Mouse (Mus musculus): ENCODE measurements at regions not wholly inside any gene's neighbourhood (a gene's known extent, or its start where the extent isn't known, plus 50 kb on each side); places are given as distances from the start of the nearest gene placed in this dataset.

DNA sequence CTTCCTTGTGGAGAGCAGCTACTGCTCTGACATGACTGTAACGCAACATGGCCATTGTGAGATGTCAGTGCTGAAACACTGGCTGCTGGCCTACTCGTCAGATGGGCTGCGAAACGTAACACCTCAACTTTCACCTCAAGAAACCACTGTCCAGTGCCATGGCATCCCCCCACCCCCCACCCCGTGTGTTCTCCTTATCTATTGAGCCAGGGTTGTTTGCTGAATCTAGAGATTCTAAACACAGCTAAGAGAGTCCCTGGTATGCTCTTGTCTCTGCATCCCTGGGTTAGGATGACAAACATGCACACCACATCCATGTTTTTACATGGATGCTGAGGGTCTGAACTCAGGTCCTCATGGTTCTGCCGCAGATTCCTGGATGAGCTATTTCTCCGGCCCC, 134.1 kb upstream of the Slc7a14 start:
- 88% methylated on average over 7 of the region's 7 CpGs for WGBS
- Histone ChIP-seq H3K4me3 (no peak overlapping the region), H3K9me3 (0 out of 2 replicates have a peak, but pooled peaks cover 2% of the 10 kb centered on the region), H3K27me3 (replicated peaks; ENCODE audit: low read depth, poor library complexity, severe bottlenecking) (no peaks in the 10 kb centered on the region), H3K36me3 (replicated peaks) (no peaks in the 10 kb centered on the region), H3K27ac (replicated peaks) (no peak overlapping the region), H3K4me1 (no peaks in the 10 kb centered on the region)
- DNase-seq (ENCODE audit: low spot score) = no peak

GRCm38 (mm10) chr3:31443894-31444293, 133.7 kb upstream of the Slc7a14 start:
- H3K4me1 ChIP-seq = no peaks in the 10 kb centered on the region
- 0 out of 2 replicates have a peak, but pooled peaks cover 2% of the 10 kb centered on the region for H3K9me3 ChIP-seq
- H3K36me3 ChIP-seq (replicated peaks) = no peaks in the 10 kb centered on the region
- H3K27me3 ChIP-seq (replicated peaks; ENCODE audit: low read depth, poor library complexity, severe bottlenecking) = no peaks in the 10 kb centered on the region
- 84% methylated on average over 5 of the region's 5 CpGs for WGBS
- H3K4me3 ChIP-seq = no peak overlapping the region
- H3K27ac ChIP-seq (replicated peaks) = no peak overlapping the region
- DNase-seq (ENCODE audit: low spot score) = no peak

GRCm38 (mm10) chr3:31440282-31440681, 130.1 kb upstream of the Slc7a14 start:
- DNase-seq (ENCODE audit: low spot score) = no peak
- no peaks in the 10 kb centered on the region for H3K4me1 ChIP-seq
- WGBS = 83% methylated on average over 2 of the region's 2 CpGs

GRCm38 (mm10) chr3:31437970-31438369, 127.8 kb upstream of the Slc7a14 start:
- Histone ChIP-seq H3K4me3 (no peak overlapping the region), H3K27me3 (replicated peaks; ENCODE audit: low read depth, poor library complexity, severe bottlenecking) (no peaks in the 10 kb centered on the region), H3K27ac (replicated peaks) (no peak overlapping the region), H3K9me3 (no peaks in the 10 kb centered on the region), H3K36me3 (replicated peaks) (no peaks in the 10 kb centered on the region), H3K4me1 (no peaks in the 10 kb centered on the region)
- no peak for DNase-seq (ENCODE audit: low spot score)
- 91% methylated on average over 3 of the region's 3 CpGs for WGBS

More at GRCm38 (mm10) chr3:31440282-31440681, 130.1 kb upstream of the Slc7a14 start:
- Histone ChIP-seq H3K9me3 (no peaks in the 10 kb centered on the region), H3K27ac (replicated peaks) (no peak overlapping the region), H3K4me3 (no peak overlapping the region), H3K36me3 (replicated peaks) (no peaks in the 10 kb centered on the region), H3K27me3 (replicated peaks; ENCODE audit: low read depth, poor library complexity, severe bottlenecking) (no peaks in the 10 kb centered on the region)

GRCm38 (mm10) chr3:31435204-31435963, 125.2 kb upstream of the Slc7a14 start:
- WGBS = 72% methylated on average over 3 of the region's 3 CpGs
- H3K27ac ChIP-seq (replicated peaks) = no peak overlapping the region; the same call in 1 of the 2 replicates
- no peak for DNase-seq (ENCODE audit: low spot score)

GRCm38 (mm10) chr3:31433201-31433600, 123.0 kb upstream of the Slc7a14 start:
- no peaks in the 10 kb centered on the region for H3K27me3 ChIP-seq (replicated peaks; ENCODE audit: low read depth, poor library complexity, severe bottlenecking)
- WGBS = 86% methylated on average over 9 of the region's 9 CpGs
- H3K27ac ChIP-seq (replicated peaks) = no peak overlapping the region
- no peaks in the 10 kb centered on the region for H3K36me3 ChIP-seq (replicated peaks)
- H3K4me1 ChIP-seq = no peaks in the 10 kb centered on the region
- no peak overlapping the region for H3K4me3 ChIP-seq
- no peak for DNase-seq (ENCODE audit: low spot score)
- H3K9me3 ChIP-seq = no peaks in the 10 kb centered on the region

More at GRCm38 (mm10) chr3:31435204-31435963, 125.2 kb upstream of the Slc7a14 start:
- Histone ChIP-seq H3K9me3 (no peaks in the 10 kb centered on the region), H3K4me1 (no peaks in the 10 kb centered on the region), H3K27me3 (replicated peaks; ENCODE audit: low read depth, poor library complexity, severe bottlenecking) (no peaks in the 10 kb centered on the region), H3K4me3 (no peak overlapping the region), H3K36me3 (replicated peaks) (no peaks in the 10 kb centered on the region)

DNA sequence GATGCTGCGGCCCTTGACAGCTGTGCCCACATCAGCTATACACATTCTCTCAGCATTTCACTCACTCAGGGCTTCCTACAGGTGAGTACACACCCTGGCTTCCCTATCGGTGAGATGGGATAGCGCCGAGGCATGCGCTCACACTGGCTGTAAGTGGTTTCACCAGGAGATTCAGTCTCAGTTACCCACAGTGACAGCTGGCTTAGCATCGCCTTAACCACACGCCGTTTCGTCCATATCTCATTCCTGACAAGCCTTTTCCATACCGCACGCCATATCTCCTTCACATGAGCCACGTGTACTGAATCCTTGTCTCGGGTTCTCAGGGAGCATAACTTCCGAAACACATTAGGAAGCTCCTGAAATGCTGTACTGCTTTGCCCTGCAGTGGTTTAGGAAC, 113.3 kb upstream of the Slc7a14 start:
- 94% methylated on average over 14 of the region's 14 CpGs for WGBS
- H3K27ac ChIP-seq (replicated peaks) = no peak overlapping the region
- H3K9me3 ChIP-seq = no peaks in the 10 kb centered on the region
- DNase-seq (ENCODE audit: low spot score) = no peak
- H3K4me3 ChIP-seq = no peak overlapping the region
- H3K4me1 ChIP-seq = no peaks in the 10 kb centered on the region
- no peaks in the 10 kb centered on the region for H3K36me3 ChIP-seq (replicated peaks)
- H3K27me3 ChIP-seq (replicated peaks; ENCODE audit: low read depth, poor library complexity, severe bottlenecking) = no peaks in the 10 kb centered on the region

GRCm38 (mm10) chr3:31408802-31409201, 98.6 kb upstream of the Slc7a14 start:
- Histone ChIP-seq H3K27me3 (replicated peaks; ENCODE audit: low read depth, poor library complexity, severe bottlenecking) (no peaks in the 10 kb centered on the region), H3K27ac (replicated peaks) (no peak overlapping the region), H3K36me3 (replicated peaks) (no peaks in the 10 kb centered on the region), H3K4me1 (no peaks in the 10 kb centered on the region), H3K4me3 (no peak overlapping the region), H3K9me3 (no peaks in the 10 kb centered on the region)
- no peak for DNase-seq (ENCODE audit: low spot score)
- 84% methylated on average over 4 of the region's 4 CpGs for WGBS

GRCm38 (mm10) chr3:31405880-31406279, 95.7 kb upstream of the Slc7a14 start:
- DNase-seq (ENCODE audit: low spot score) = no peak
- 24% methylated on average over 1 of the region's 1 CpGs for WGBS
- Histone ChIP-seq H3K4me1 (no peaks in the 10 kb centered on the region), H3K36me3 (replicated peaks) (no peaks in the 10 kb centered on the region), H3K27me3 (replicated peaks; ENCODE audit: low read depth, poor library complexity, severe bottlenecking) (no peaks in the 10 kb centered on the region), H3K9me3 (no peaks in the 10 kb centered on the region), H3K27ac (replicated peaks) (no peak overlapping the region), H3K4me3 (no peak overlapping the region)

GRCm38 (mm10) chr3:31399136-31399535, 89.0 kb upstream of the Slc7a14 start:
- no peak overlapping the region for H3K4me3 ChIP-seq
- DNase-seq (ENCODE audit: low spot score) = no peak
- no peak overlapping the region for H3K27ac ChIP-seq (replicated peaks)
- peaks cover 5% of the 10 kb centered on the region for H3K9me3 ChIP-seq
- no peaks in the 10 kb centered on the region for H3K36me3 ChIP-seq (replicated peaks)
- H3K4me1 ChIP-seq = no peaks in the 10 kb centered on the region; the same call in 1 of the 2 replicates
- WGBS = 82% methylated on average over 2 of the region's 2 CpGs
- no peaks in the 10 kb centered on the region for H3K27me3 ChIP-seq (replicated peaks; ENCODE audit: low read depth, poor library complexity, severe bottlenecking)

- Histone ChIP-seq H3K4me3 (no peak overlapping the region), H3K27ac (replicated peaks) (no peak overlapping the region), H3K4me1 (no peaks in the 10 kb centered on the region; the same call in 1 of the 2 replicates), H3K9me3 (no peaks in the 10 kb centered on the region), H3K36me3 (replicated peaks) (no peaks in the 10 kb centered on the region), H3K27me3 (replicated peaks; ENCODE audit: low read depth, poor library complexity, severe bottlenecking) (no peaks in the 10 kb centered on the region)
- DNase-seq (ENCODE audit: low spot score) = no peak
- WGBS = 91% methylated on average over 4 of the region's 4 CpGs
Observed at GRCm38 (mm10) chr3:31394533-31394932, 84.4 kb upstream of the Slc7a14 start.

- 79% methylated on average over 2 of the region's 2 CpGs for WGBS
- no peaks in the 10 kb centered on the region for H3K27me3 ChIP-seq (replicated peaks; ENCODE audit: low read depth, poor library complexity, severe bottlenecking)
Observed at GRCm38 (mm10) chr3:31389955-31390354, 79.8 kb upstream of the Slc7a14 start.

GRCm38 (mm10) chr3:31375678-31376077, 65.5 kb upstream of the Slc7a14 start:
- Histone ChIP-seq H3K36me3 (replicated peaks) (no peaks in the 10 kb centered on the region), H3K27ac (replicated peaks) (no peak overlapping the region), H3K27me3 (replicated peaks; ENCODE audit: low read depth, poor library complexity, severe bottlenecking) (no peaks in the 10 kb centered on the region), H3K4me3 (no peak overlapping the region), H3K9me3 (no peaks in the 10 kb centered on the region), H3K4me1 (no peaks in the 10 kb centered on the region)
- DNase-seq (ENCODE audit: low spot score) = no peak
- WGBS = 75% methylated on average over 3 of the region's 3 CpGs

More at GRCm38 (mm10) chr3:31389955-31390354, 79.8 kb upstream of the Slc7a14 start:
- Histone ChIP-seq H3K4me1 (no peaks in the 10 kb centered on the region; the same call in 1 of the 2 replicates), H3K36me3 (replicated peaks) (no peaks in the 10 kb centered on the region), H3K27ac (replicated peaks) (no peak overlapping the region), H3K4me3 (no peak overlapping the region), H3K9me3 (no peaks in the 10 kb centered on the region)
- no peak for DNase-seq (ENCODE audit: low spot score)

Measured in embryonic facial prominence, embryonic 10.5 days (tissue).